Mouse (Mus musculus): ENCODE data around the gene Zbtb48. TPM values are rescaled to one million over a fixed set of nuclear protein-coding genes. Genes with fewer than 3 reads are reported as not detected.
A peak's percentile ranks its signal among the peaks of the same experiment; 100 is the strongest.

The Zbtb48 gene
- polyA plus RNA-seq, 1 experiment: 8.6 TPM

DNA sequence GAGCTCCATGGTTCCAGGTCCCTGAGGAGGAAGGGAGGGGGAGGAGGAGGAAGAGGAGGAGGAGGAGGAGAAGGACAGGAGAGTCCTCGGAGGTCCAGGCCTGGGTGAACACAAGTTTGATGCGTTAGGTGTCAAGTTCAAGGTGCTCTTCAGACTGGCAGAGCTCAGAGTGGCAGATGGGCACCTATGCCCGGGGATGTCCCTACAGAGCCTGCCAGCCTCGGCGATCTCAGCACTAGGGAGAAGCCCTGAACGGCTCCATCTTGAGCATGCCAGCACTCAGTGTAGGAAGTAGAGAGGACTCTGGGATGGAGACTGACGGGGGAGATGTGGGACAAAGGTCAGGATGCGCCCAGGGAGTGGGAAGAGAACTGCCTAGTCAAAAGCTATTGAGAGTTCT is 40.8 kb downstream of the Zbtb48 start:
- H3K79me2 ChIP-seq (ENCODE audit: control insufficient read depth, insufficient read depth): peaks cover 34% of the 10 kb centered on the region
- H3K36me3 ChIP-seq (ENCODE audit: control insufficient read depth, insufficient read depth): peaks cover 21% of the 10 kb centered on the region
- no peak for TF ChIP-seq CTCF (IDR thresholded peaks at IDR 0.05; ENCODE audit: control insufficient read depth, insufficient read depth, insufficient read length)
- TF ChIP-seq MYOD1 (IDR thresholded peaks at IDR 0.05; ENCODE audit: control insufficient read depth, insufficient read length, low read depth): no peak
- no peak for TF ChIP-seq MAX (IDR thresholded peaks at IDR 0.05)
- TF ChIP-seq USF1 (IDR thresholded peaks at IDR 0.05; ENCODE audit: low read depth): no peak
- TF ChIP-seq CEBPB (IDR thresholded peaks at IDR 0.05; ENCODE audit: low read depth): no peak
- no peak for TF ChIP-seq MYOG (IDR thresholded peaks at IDR 0.05; ENCODE audit: control insufficient read depth, extremely low read depth, insufficient read length)
- no peak for TF ChIP-seq FOSL1 (IDR thresholded peaks at IDR 0.05; ENCODE audit: insufficient read depth, low read length, poor library complexity, severe bottlenecking)
- H3K27me3 ChIP-seq (ENCODE audit: control insufficient read depth, insufficient read depth, insufficient read length): no peaks in the 10 kb centered on the region
- no peak overlapping the region for H3K4me3 ChIP-seq (ENCODE audit: insufficient read depth, poor library complexity, severe bottlenecking)
- H3K79me3 ChIP-seq (ENCODE audit: low read depth): no peaks in the 10 kb centered on the region
- no peak overlapping the region for H3ac ChIP-seq (ENCODE audit: control insufficient read depth, insufficient read length, low read depth)

DNA sequence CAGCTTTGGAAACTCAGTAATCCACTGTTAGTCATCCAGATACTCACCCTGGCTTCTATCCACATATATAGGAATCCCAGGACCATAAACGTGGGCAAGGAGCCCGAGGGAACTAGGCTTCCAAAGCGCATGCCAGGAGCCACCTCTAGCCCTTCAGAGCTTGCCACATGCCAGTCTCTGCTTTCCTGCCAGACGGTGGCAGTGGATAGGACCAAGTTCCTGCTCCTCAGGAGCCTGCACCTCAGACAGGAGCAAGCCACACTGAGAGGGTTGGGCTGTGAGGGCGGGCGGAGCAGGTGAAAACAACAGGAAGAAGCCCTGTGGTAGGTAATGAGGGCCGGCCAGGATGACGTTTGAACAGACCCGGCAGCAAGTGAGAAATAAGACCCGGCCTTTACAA is 41.6 kb downstream of the Zbtb48 start:
- H3K4me3 ChIP-seq (ENCODE audit: insufficient read depth, poor library complexity, severe bottlenecking): no peak overlapping the region
- peaks cover 34% of the 10 kb centered on the region for H3K79me2 ChIP-seq (ENCODE audit: control insufficient read depth, insufficient read depth)
- no peaks in the 10 kb centered on the region for H3K79me3 ChIP-seq (ENCODE audit: low read depth)
- peaks cover 19% of the 10 kb centered on the region for H3K36me3 ChIP-seq (ENCODE audit: control insufficient read depth, insufficient read depth)
- no peaks in the 10 kb centered on the region for H3K27me3 ChIP-seq (ENCODE audit: control insufficient read depth, insufficient read depth, insufficient read length)
- TF ChIP-seq MYOD1 (IDR thresholded peaks at IDR 0.05; ENCODE audit: control insufficient read depth, insufficient read length, low read depth) (no peak), CTCF (IDR thresholded peaks at IDR 0.05; ENCODE audit: control insufficient read depth, insufficient read depth, insufficient read length) (no peak), CEBPB (IDR thresholded peaks at IDR 0.05; ENCODE audit: low read depth) (no peak), FOSL1 (IDR thresholded peaks at IDR 0.05; ENCODE audit: insufficient read depth, low read length, poor library complexity, severe bottlenecking) (no peak), MYOG (IDR thresholded peaks at IDR 0.05; ENCODE audit: control insufficient read depth, extremely low read depth, insufficient read length) (no peak), USF1 (IDR thresholded peaks at IDR 0.05; ENCODE audit: low read depth) (no peak), MAX (IDR thresholded peaks at IDR 0.05) (no peak)
- no peak overlapping the region for H3ac ChIP-seq (ENCODE audit: control insufficient read depth, insufficient read length, low read depth)

DNA sequence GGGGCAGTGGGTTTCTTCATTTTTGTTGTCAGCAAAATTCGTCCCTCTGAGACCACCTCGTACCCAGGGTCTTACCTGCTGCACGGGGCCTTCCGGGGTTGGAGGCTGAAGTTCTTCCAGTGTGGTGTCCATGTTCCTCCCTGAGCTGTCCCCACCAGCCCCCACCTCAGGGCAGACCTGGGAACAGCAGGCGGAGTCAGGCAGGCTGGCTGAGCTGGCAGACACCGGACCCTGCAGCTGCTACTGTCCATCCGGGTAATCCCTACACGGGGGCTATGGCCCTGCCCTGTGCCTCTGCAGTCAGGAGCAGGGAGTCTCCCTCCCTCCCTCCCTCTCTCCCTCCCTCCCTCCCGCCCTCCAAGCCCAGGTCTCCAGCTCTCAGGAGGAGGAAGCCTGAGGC is 43.9 kb downstream of the Zbtb48 start:
- peak overlapping the region; percentile 46 for H3ac ChIP-seq (ENCODE audit: control insufficient read depth, insufficient read length, low read depth)
- H3K4me3 ChIP-seq (ENCODE audit: insufficient read depth, poor library complexity, severe bottlenecking): no peak overlapping the region
- peak; percentile 99 for TF ChIP-seq MYOD1 (IDR thresholded peaks at IDR 0.05; ENCODE audit: control insufficient read depth, insufficient read length, low read depth)
- no peak for TF ChIP-seq MYOG (IDR thresholded peaks at IDR 0.05; ENCODE audit: control insufficient read depth, extremely low read depth, insufficient read length)
- no peaks in the 10 kb centered on the region for H3K27me3 ChIP-seq (ENCODE audit: control insufficient read depth, insufficient read depth, insufficient read length)
- H3K36me3 ChIP-seq (ENCODE audit: control insufficient read depth, insufficient read depth): peaks cover 32% of the 10 kb centered on the region
- no peaks in the 10 kb centered on the region for H3K79me3 ChIP-seq (ENCODE audit: low read depth)
- peaks cover 22% of the 10 kb centered on the region for H3K79me2 ChIP-seq (ENCODE audit: control insufficient read depth, insufficient read depth)

DNA sequence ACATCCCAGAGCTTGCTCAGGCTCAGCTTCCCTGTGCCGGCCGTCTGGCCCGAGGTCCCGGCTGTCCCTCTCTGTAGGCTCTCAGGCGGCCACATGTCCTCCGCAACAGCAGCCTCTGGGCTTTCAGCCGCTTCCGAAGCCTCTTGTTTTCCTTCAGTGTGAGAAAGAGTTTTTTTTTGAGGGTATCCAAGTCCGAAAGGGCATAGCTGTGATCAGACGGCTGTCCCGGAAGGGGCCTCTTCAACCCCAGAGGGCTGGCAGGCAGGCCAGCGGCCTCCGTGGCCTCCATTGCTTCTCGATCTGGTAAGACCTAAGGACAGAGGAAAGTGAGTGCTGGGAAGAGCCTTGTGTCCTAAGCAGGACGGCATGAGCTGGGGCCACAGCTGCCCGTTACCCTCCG is 44.4 kb downstream of the Zbtb48 start:
- peaks cover 17% of the 10 kb centered on the region for H3K79me2 ChIP-seq (ENCODE audit: control insufficient read depth, insufficient read depth)
- TF ChIP-seq MYOD1 (IDR thresholded peaks at IDR 0.05; ENCODE audit: control insufficient read depth, insufficient read length, low read depth) (no peak), MAX (IDR thresholded peaks at IDR 0.05) (no peak), USF1 (IDR thresholded peaks at IDR 0.05; ENCODE audit: low read depth) (no peak), MYOG (IDR thresholded peaks at IDR 0.05; ENCODE audit: control insufficient read depth, extremely low read depth, insufficient read length) (no peak), FOSL1 (IDR thresholded peaks at IDR 0.05; ENCODE audit: insufficient read depth, low read length, poor library complexity, severe bottlenecking) (no peak), CEBPB (IDR thresholded peaks at IDR 0.05; ENCODE audit: low read depth) (no peak), CTCF (IDR thresholded peaks at IDR 0.05; ENCODE audit: control insufficient read depth, insufficient read depth, insufficient read length) (no peak)
- H3K27me3 ChIP-seq (ENCODE audit: control insufficient read depth, insufficient read depth, insufficient read length): no peaks in the 10 kb centered on the region
- H3K36me3 ChIP-seq (ENCODE audit: control insufficient read depth, insufficient read depth): peaks cover 35% of the 10 kb centered on the region
- H3K4me3 ChIP-seq (ENCODE audit: insufficient read depth, poor library complexity, severe bottlenecking): no peak overlapping the region
- H3ac ChIP-seq (ENCODE audit: control insufficient read depth, insufficient read length, low read depth): peak overlapping the region; percentile 51
- no peaks in the 10 kb centered on the region for H3K79me3 ChIP-seq (ENCODE audit: low read depth)

DNA sequence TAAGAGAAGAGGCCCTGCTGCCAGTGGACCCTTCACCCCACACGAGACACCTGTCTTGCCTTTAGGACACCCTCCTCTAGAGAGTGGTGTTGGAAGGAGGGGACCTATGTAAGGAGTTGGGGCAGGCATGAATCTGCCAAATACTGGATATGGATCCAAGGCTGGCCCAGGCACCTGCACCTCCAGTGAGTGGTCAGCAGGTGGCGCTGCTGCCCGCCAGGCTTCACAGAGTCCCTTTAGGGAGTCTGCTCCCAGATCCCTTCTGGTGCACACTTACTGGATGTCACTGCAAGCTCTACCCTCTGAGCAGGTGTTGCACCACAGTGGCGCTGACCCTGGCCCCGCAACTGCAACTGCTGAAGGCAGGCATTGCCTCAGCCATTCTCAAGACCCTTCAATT is 46.1 kb downstream of the Zbtb48 start:
- H3K4me3 ChIP-seq (ENCODE audit: insufficient read depth, poor library complexity, severe bottlenecking): no peak overlapping the region
- H3ac ChIP-seq (ENCODE audit: control insufficient read depth, insufficient read length, low read depth): no peak overlapping the region
- peaks cover 50% of the 10 kb centered on the region for H3K36me3 ChIP-seq (ENCODE audit: control insufficient read depth, insufficient read depth)
- no peaks in the 10 kb centered on the region for H3K27me3 ChIP-seq (ENCODE audit: control insufficient read depth, insufficient read depth, insufficient read length)
- peaks cover under 1% of the 10 kb centered on the region for H3K79me2 ChIP-seq (ENCODE audit: control insufficient read depth, insufficient read depth)
- TF ChIP-seq MYOG (IDR thresholded peaks at IDR 0.05; ENCODE audit: control insufficient read depth, extremely low read depth, insufficient read length): no peak
- no peak for TF ChIP-seq MAX (IDR thresholded peaks at IDR 0.05)
- TF ChIP-seq FOSL1 (IDR thresholded peaks at IDR 0.05; ENCODE audit: insufficient read depth, low read length, poor library complexity, severe bottlenecking): no peak
- TF ChIP-seq CTCF (IDR thresholded peaks at IDR 0.05; ENCODE audit: control insufficient read depth, insufficient read depth, insufficient read length): peak; percentile 97
- no peaks in the 10 kb centered on the region for H3K79me3 ChIP-seq (ENCODE audit: low read depth)

DNA sequence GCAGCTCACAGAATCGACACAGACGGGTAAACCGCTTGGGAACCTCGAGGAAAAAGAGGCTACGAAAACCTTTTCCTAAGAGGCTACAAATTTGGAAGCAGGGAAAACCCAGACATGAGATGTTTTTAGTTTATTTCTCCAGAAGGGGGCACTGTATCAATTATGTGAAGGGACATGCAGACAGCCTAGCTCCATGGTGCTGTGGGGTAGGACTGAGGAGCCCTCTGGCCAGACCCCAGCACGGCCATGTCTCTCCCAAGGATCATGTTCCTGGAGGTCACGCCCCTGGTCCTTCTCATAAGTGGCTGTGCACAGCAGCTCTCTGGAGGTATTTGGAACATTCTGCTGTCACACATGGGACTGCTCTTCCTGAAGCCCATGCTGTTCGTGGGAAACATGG is 46.8 kb downstream of the Zbtb48 start:
- H3K27me3 ChIP-seq (ENCODE audit: control insufficient read depth, insufficient read depth, insufficient read length): no peaks in the 10 kb centered on the region
- peaks cover 52% of the 10 kb centered on the region for H3K36me3 ChIP-seq (ENCODE audit: control insufficient read depth, insufficient read depth)
- no peak overlapping the region for H3ac ChIP-seq (ENCODE audit: control insufficient read depth, insufficient read length, low read depth)
- H3K4me3 ChIP-seq (ENCODE audit: insufficient read depth, poor library complexity, severe bottlenecking): no peak overlapping the region
- TF ChIP-seq MYOD1 (IDR thresholded peaks at IDR 0.05; ENCODE audit: control insufficient read depth, insufficient read length, low read depth) (no peak), FOSL1 (IDR thresholded peaks at IDR 0.05; ENCODE audit: insufficient read depth, low read length, poor library complexity, severe bottlenecking) (no peak), MYOG (IDR thresholded peaks at IDR 0.05; ENCODE audit: control insufficient read depth, extremely low read depth, insufficient read length) (no peak), CEBPB (IDR thresholded peaks at IDR 0.05; ENCODE audit: low read depth) (no peak), CTCF (IDR thresholded peaks at IDR 0.05; ENCODE audit: control insufficient read depth, insufficient read depth, insufficient read length) (no peak), USF1 (IDR thresholded peaks at IDR 0.05; ENCODE audit: low read depth) (no peak), MAX (IDR thresholded peaks at IDR 0.05) (no peak)
- no peaks in the 10 kb centered on the region for H3K79me3 ChIP-seq (ENCODE audit: low read depth)
- H3K79me2 ChIP-seq (ENCODE audit: control insufficient read depth, insufficient read depth): no peaks in the 10 kb centered on the region

Data from C2C12 (cell line).